Mouse (Mus musculus) natural killer cell, adult 2 months (primary cell): ENCODE measurements around the gene Igsf9.

ENCODE experiments used
- DNase-seq, 2 experiments: peaks; one replicate each; pipeline ENCODE4 v3.0.0; 2022; ENCODE audit warnings: low spot score in 2 of 2

The Igsf9 gene

GRCm38 (mm10) chr1:172515396-172515795, 33.8 kb downstream of the Igsf9 start:
- no peak for DNase-seq

GRCm38 (mm10) chr1:172518013-172518412, 36.4 kb downstream of the Igsf9 start:
- no peak for DNase-seq

- no peak for DNase-seq
Observed at GRCm38 (mm10) chr1:172519644-172520043, 38.1 kb downstream of the Igsf9 start.

GRCm38 (mm10) chr1:172520576-172521440, 39.2 kb downstream of the Igsf9 start, which contains the start of gene Cfap45:
Gene Cfap45 (plus strand): TSS chr1:172520801.
- DNase-seq: peak; percentile 69 to 74

- no peak for DNase-seq
Observed at GRCm38 (mm10) chr1:172522524-172522923, 40.9 kb downstream of the Igsf9 start.

GRCm38 (mm10) chr1:172523699-172524101, 42.1 kb downstream of the Igsf9 start:
- DNase-seq: no peak

- DNase-seq: peak; percentile 70
Observed at GRCm38 (mm10) chr1:172525027-172525764, 43.6 kb downstream of the Igsf9 start.

- DNase-seq: no peak
Observed at GRCm38 (mm10) chr1:172525971-172526370, 44.4 kb downstream of the Igsf9 start.

GRCm38 (mm10) chr1:172526380-172527081, 44.9 kb downstream of the Igsf9 start:
- DNase-seq: peak; percentile 71 to 73

GRCm38 (mm10) chr1:172527431-172527830, 45.8 kb downstream of the Igsf9 start:
- DNase-seq: no peak

- peak; percentile 90 to 94 for DNase-seq
Observed at GRCm38 (mm10) chr1:172528701-172529100, 47.1 kb downstream of the Igsf9 start.

- DNase-seq: no peak
Observed at GRCm38 (mm10) chr1:172530544-172531220, 49.1 kb downstream of the Igsf9 start.

- no peak for DNase-seq
Observed at GRCm38 (mm10) chr1:172532551-172532950, 51.0 kb downstream of the Igsf9 start.

GRCm38 (mm10) chr1:172535116-172535515, 53.5 kb downstream of the Igsf9 start:
- DNase-seq: no peak

- DNase-seq: no peak
Observed at GRCm38 (mm10) chr1:172539827-172540226, 58.2 kb downstream of the Igsf9 start.

GRCm38 (mm10) chr1:172540283-172540820, 58.8 kb downstream of the Igsf9 start:
- DNase-seq: no peak

GRCm38 (mm10) chr1:172546062-172546461, 64.5 kb downstream of the Igsf9 start:
- no peak for DNase-seq
